Mouse (Mus musculus) forebrain, embryonic 15.5 days (tissue): Measurements from ENCODE around the gene Slc12a5. TPM values are rescaled to one million over a fixed set of nuclear protein-coding genes. Genes with fewer than 3 reads are reported as not detected.

ENCODE experiments used
- ATAC-seq: fragments of 200-750 bp; cut with Nextera tagmentation; replicated peaks from 2 replicates; pipeline ENCODE4 v1.8.0; 2017; ENCODE audit warnings: mild to moderate bottlenecking, moderate TSS enrichment, moderate library complexity
- H3K27ac ChIP-seq: fragments of 300-500 bp; sonication (generic); replicated peaks from 2 replicates; pipeline ENCODE4 v1.5.1; 2015; ENCODE audit warnings: mild to moderate bottlenecking, inconsistent platforms
- H3K27me3 ChIP-seq: fragments of 300-500 bp; sonication (generic); 2 replicates; pipeline ENCODE4 v1.6.1; 2015; ENCODE audit warnings: inconsistent platforms
- H3K36me3 ChIP-seq: fragments of 300-500 bp; sonication (generic); 2 replicates; pipeline ENCODE4 v1.6.1; 2015; ENCODE audit warnings: mild to moderate bottlenecking, inconsistent platforms
- H3K4me1 ChIP-seq: fragments of 300-500 bp; sonication (generic); 2 replicates; pipeline ENCODE4 v1.6.1; 2015; ENCODE audit warnings: inconsistent platforms
- H3K4me2 ChIP-seq: fragments of 300-500 bp; sonication (generic); replicated peaks from 2 replicates; pipeline ENCODE4 v1.6.1; 2015; ENCODE audit warnings: mild to moderate bottlenecking, inconsistent platforms
- H3K4me3 ChIP-seq: fragments of 300-500 bp; sonication (generic); 2 replicates; pipeline ENCODE4 v1.5.1; 2015; ENCODE audit warnings: mild to moderate bottlenecking, inconsistent platforms
- H3K9ac ChIP-seq: fragments of 300-500 bp; sonication (generic); replicated peaks from 2 replicates; pipeline ENCODE4 v1.6.1; 2015; ENCODE audit warnings: mild to moderate bottlenecking, inconsistent platforms
- H3K9me3 ChIP-seq: fragments of 300-500 bp; sonication (generic); 2 replicates; pipeline ENCODE4 v1.6.1; 2016; ENCODE audit warnings: inconsistent platforms
- WGBS: fragments of 180-500 bp; shearing (Covaris S2); methylation state at CpG from one replicate; pipeline ENCODE4 v1.1.7; 2015; ENCODE audit warnings: mixed read lengths; 5-methylcytosine and 5-hydroxymethylcytosine counted together
- polyA plus RNA-seq: library from polyadenylated mRNA; unstranded; fragments of >200 nt; fragmentation: Nextera tagmentation; extraction: Ambion mirVana; gene quantifications from 2 replicates; pipeline ENCODE4 v1.2.1, GENCODE M21; 2015

Gene Slc12a5
- polyA plus RNA-seq, 1 experiment from 2014 or later = 17.2 TPM

- H3K4me2 ChIP-seq = no peak overlapping the region
- H3K27ac ChIP-seq = no peak overlapping the region
- H3K4me1 ChIP-seq = no peaks in the 10 kb centered on the region
- H3K9ac ChIP-seq = no peak overlapping the region
- ATAC-seq = no peak
- WGBS = 93% methylated on average over 10 of the region's 10 CpGs
- H3K4me3 ChIP-seq = no peak overlapping the region
- H3K27me3 ChIP-seq = no peaks in the 10 kb centered on the region
- H3K9me3 ChIP-seq = no peaks in the 10 kb centered on the region
- H3K36me3 ChIP-seq = peaks cover 79% of the 10 kb centered on the region
Observed at GRCm38 (mm10) chr2:165010351-165010750, 49.7 kb downstream of the Slc12a5 start.

- Histone ChIP-seq H3K36me3 (peaks cover 53% of the 10 kb centered on the region), H3K4me3 (no peak overlapping the region), H3K9ac (no peak overlapping the region), H3K4me1 (no peaks in the 10 kb centered on the region), H3K4me2 (no peak overlapping the region), H3K27me3 (no peaks in the 10 kb centered on the region), H3K27ac (no peak overlapping the region), H3K9me3 (no peaks in the 10 kb centered on the region)
- WGBS = 96% methylated on average over 5 of the region's 5 CpGs
- no peak for ATAC-seq
Observed at GRCm38 (mm10) chr2:165014935-165015334, 54.3 kb downstream of the Slc12a5 start.

DNA sequence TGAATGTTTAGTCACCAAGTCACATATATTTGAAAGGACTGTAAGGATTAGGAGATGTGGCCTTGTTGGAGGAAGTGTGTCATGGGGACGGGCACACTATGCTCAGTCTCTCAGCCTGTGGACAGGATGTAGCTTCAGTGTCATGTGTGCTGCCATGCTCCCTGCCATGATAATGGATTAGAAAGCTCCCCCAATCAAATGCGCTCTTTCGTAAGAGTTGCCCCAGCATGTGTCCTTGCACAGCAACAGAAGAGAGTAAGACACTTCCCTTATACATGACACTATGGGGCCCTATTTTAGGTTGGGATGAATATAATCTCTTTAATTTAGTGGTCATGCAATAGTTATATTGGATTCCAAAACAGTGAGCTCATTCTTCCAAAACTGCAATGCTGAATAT is 59.9 kb downstream of the Slc12a5 start:
- ATAC-seq = no peak
- Histone ChIP-seq H3K9me3 (no peaks in the 10 kb centered on the region), H3K4me3 (no peak overlapping the region), H3K4me2 (no peak overlapping the region), H3K9ac (no peak overlapping the region), H3K4me1 (peaks cover 6% of the 10 kb centered on the region), H3K36me3 (peaks cover 30% of the 10 kb centered on the region; the same call in 1 of the 2 replicates), H3K27me3 (no peaks in the 10 kb centered on the region), H3K27ac (no peak overlapping the region)
- 79% methylated on average over 3 of the region's 3 CpGs for WGBS

DNA sequence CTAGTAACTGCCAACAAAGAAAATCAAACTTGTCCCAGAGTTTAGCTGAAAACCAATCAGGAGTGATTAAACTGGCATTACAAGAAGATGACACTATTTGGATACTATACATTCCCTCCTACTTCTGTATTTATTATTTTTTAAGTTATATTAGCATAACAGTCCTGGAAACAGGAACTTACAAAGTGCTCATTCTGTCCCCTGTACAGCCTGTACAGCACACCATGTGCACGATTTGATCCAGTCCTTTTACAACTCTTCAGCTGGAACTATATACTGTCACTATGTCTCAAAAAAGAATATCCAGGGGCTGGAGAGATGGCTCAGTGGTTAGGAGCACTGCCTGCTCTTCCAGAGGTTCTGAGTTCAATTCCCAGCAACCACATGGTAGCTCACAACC is 66.6 kb downstream of the Slc12a5 start:
- Histone ChIP-seq H3K36me3 (peaks cover 6% of the 10 kb centered on the region; the same call in 1 of the 2 replicates), H3K9ac (no peak overlapping the region), H3K4me1 (peaks cover 27% of the 10 kb centered on the region), H3K9me3 (no peaks in the 10 kb centered on the region), H3K27me3 (no peaks in the 10 kb centered on the region), H3K4me3 (no peak overlapping the region), H3K4me2 (no peak overlapping the region), H3K27ac (no peak overlapping the region)
- 83% methylated on average over 1 of the region's 1 CpGs for WGBS
- ATAC-seq = no peak

DNA sequence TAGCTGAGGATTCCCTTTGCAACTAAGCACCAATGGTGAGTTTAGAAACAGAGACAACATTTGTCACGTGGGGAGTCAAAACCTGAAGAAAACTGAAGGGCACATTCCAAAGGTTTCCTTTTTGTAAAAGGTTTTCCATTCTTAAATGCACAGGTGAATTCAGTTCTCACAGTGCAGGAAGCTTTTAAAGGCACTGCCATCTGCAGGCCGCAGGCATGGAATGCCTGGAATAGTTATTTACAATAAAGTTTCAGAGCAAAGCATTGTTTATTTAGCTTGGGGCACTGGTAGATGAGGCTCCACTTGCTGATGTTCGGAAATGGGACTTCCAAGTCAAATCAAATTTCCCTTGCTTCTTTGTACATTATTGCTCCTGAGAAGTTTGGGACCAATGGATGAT is 71.9 kb downstream of the Slc12a5 start:
- H3K27me3 ChIP-seq = no peaks in the 10 kb centered on the region
- H3K27ac ChIP-seq = no peak overlapping the region
- 32% methylated on average over 3 of the region's 3 CpGs for WGBS
- peak overlapping the region; percentile 69 for H3K4me2 ChIP-seq
- ATAC-seq = no peak
- no peak overlapping the region for H3K9ac ChIP-seq
- peak overlapping the region; percentile 83 for H3K4me3 ChIP-seq
- H3K9me3 ChIP-seq = no peaks in the 10 kb centered on the region
- H3K4me1 ChIP-seq = peaks cover 35% of the 10 kb centered on the region
- no peaks in the 10 kb centered on the region for H3K36me3 ChIP-seq

- Histone ChIP-seq H3K27ac (no peak overlapping the region), H3K9ac (peak overlapping the region; percentile 98), H3K4me1 (peaks cover 35% of the 10 kb centered on the region), H3K27me3 (no peaks in the 10 kb centered on the region), H3K4me2 (peak overlapping the region; percentile 69), H3K36me3 (no peaks in the 10 kb centered on the region), H3K4me3 (peak overlapping the region; percentile 83), H3K9me3 (no peaks in the 10 kb centered on the region)
- WGBS = 44% methylated on average over 6 of the region's 6 CpGs
- ATAC-seq = no peak
Observed at GRCm38 (mm10) chr2:165033306-165033705, 72.7 kb downstream of the Slc12a5 start.

DNA sequence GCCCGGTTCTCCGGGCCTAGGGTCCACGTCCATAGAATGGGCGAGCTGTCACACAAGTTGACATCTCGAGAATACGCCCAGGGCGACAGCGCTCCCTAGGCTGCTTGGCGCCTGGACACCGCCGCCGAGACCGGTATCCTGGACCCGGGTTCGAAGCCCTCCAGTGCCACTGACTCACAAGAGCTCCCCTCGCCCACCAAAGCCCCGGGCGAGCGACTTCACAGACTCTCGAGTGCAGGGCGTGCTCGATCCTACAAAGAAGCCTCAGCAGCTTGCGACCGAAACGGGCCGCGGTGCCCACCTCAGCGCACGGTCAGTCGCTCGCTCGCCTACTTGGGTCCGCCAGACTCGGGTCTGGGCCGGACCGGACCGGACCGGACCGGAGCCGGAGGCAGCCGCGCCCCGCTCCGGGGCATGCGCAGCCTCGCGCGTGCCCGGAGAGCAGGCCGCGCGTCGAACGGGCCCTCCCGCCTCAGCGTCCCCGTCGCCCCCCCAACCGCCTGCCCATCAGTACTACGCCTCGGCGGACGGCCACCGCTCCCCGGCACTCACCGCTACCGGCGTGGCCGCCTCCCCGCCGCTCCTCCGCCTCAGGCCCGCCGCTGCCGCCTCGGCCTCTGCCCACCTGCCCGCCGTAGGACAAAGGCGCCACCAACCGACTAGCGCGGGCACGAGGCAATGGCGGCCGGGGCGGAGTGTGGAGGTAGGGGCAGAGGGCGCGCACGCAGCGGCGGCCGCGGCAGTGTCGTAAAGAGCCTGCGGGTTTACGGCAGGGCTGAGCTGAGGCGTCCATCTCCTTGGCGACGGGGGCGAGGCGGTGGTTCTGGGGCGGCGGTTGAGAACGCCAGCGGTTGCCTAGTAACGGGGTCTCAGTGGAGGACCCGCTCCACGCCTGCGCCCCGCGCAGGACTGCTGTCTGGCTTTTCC is 73.8 kb downstream of the Slc12a5 start, which contains the start of gene Ncoa5:
Ncoa5 (minus strand) TSS at position 737 of the 927 bp plus-strand sequence.
- peaks cover 35% of the 10 kb centered on the region for H3K4me1 ChIP-seq
- no peaks in the 10 kb centered on the region for H3K27me3 ChIP-seq
- under 1% methylated on average over 109 of the region's 111 CpGs for WGBS
- H3K9ac ChIP-seq = peak within 1 kb of the TSS; percentile 98
- peak within 1 kb of the TSS; percentile 69 for H3K4me2 ChIP-seq
- ATAC-seq = peak; percentile 97
- peak within 1 kb of the TSS; percentile 83 for H3K4me3 ChIP-seq
- H3K27ac ChIP-seq = peak within 1 kb of the TSS; percentile 90
- H3K9me3 ChIP-seq = no peaks in the 10 kb centered on the region
- no peaks in the 10 kb centered on the region for H3K36me3 ChIP-seq

DNA sequence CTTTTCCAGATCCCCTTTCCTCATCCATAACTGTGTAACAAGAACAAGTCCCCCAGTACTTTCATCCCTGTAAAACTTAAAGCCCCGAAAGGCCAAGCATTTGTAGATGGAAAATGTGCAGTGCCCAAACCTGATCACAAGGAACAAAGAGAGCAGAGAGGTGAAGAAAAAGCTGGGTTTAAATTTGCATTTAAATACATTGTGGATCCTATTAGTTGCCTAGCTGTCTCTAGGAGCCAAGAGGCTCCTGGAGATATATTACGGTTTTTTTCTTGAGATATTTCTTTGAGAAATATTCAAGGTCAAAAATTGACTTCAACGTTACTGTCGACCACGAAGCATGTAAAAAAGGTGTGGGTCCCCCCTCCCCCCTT is 74.4 kb downstream of the Slc12a5 start:
- Histone ChIP-seq H3K36me3 (no peaks in the 10 kb centered on the region), H3K9me3 (no peaks in the 10 kb centered on the region), H3K27me3 (no peaks in the 10 kb centered on the region), H3K27ac (peak overlapping the region; percentile 90), H3K4me2 (peak overlapping the region; percentile 69), H3K9ac (peak overlapping the region; percentile 40), H3K4me3 (peak overlapping the region; percentile 83), H3K4me1 (peaks cover 35% of the 10 kb centered on the region)
- 6% methylated on average over 5 of the region's 5 CpGs for WGBS
- ATAC-seq = no peak

DNA sequence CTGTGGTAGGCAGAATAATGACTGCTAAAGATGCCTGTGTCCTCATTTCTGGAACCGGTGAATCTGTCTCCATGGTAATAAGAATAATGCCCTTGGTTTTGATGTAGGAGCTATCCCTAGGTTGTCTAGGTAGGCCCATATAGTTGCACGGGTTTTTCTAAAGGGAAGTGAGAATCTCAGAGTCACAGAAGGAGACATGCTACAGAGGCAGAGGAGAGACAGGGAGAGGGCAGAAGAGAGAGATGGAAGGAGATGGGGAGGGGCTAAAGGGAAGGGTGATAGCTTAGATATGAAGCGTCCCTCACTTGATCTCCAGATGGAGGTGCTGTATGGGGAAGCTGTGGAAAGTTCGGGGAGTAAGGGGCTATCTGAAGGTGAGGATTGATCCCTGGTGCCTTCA is 76.8 kb downstream of the Slc12a5 start:
- Histone ChIP-seq H3K27me3 (no peaks in the 10 kb centered on the region), H3K4me2 (no peak overlapping the region), H3K4me3 (no peak overlapping the region), H3K9ac (no peak overlapping the region), H3K27ac (no peak overlapping the region), H3K4me1 (peaks cover 19% of the 10 kb centered on the region), H3K9me3 (no peaks in the 10 kb centered on the region), H3K36me3 (no peaks in the 10 kb centered on the region)
- no peak for ATAC-seq
- WGBS = 64% methylated on average over 4 of the region's 4 CpGs

GRCm38 (mm10) chr2:165042126-165042525 is 81.5 kb downstream of the Slc12a5 start:
- H3K27me3 ChIP-seq = no peaks in the 10 kb centered on the region
- ATAC-seq = no peak
- H3K9ac ChIP-seq = no peak overlapping the region
- H3K4me2 ChIP-seq = no peak overlapping the region
- H3K27ac ChIP-seq = no peak overlapping the region
- H3K4me3 ChIP-seq = no peak overlapping the region
- H3K4me1 ChIP-seq = peaks cover 13% of the 10 kb centered on the region
- no peaks in the 10 kb centered on the region for H3K36me3 ChIP-seq
- no peaks in the 10 kb centered on the region for H3K9me3 ChIP-seq
- 88% methylated on average over 5 of the region's 5 CpGs for WGBS

DNA sequence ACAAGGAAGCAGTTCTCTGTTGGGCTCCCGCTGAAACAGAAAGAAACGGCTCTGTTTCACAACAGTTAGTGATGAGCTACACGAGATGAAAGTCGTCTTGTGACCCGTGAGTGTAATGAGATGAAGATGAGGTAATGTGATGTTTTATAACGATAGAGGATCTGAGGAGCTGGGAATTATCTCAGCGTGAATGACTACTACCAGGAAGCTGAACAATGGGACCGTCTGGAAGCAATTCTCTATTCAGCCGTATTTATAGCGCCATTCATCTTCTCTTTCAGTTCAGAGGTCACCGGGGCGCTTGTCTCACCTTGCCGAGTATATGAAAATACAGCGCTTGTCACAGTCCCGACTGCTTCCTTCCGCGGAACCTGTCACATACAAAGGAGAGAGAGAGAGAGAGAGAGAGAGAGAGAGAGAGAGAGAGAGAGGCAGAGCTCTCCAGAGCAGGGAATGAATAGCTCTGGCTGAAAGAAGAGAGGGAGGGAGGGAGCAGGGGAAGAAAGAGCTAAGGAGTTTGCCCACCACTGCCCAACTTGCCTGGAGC is 82.6 kb downstream of the Slc12a5 start:
- H3K9ac ChIP-seq = no peak overlapping the region; the same call in 1 of the 2 replicates
- H3K4me3 ChIP-seq = peak overlapping the region; percentile 17
- under 1% methylated on average over 17 of the region's 17 CpGs for WGBS
- peak overlapping the region; percentile 61 for H3K27ac ChIP-seq
- peak overlapping the region; percentile 33 for H3K4me2 ChIP-seq
- H3K27me3 ChIP-seq = no peaks in the 10 kb centered on the region
- H3K9me3 ChIP-seq = no peaks in the 10 kb centered on the region
- peak; percentile 77 for ATAC-seq
- H3K36me3 ChIP-seq = no peaks in the 10 kb centered on the region
- peaks cover 13% of the 10 kb centered on the region for H3K4me1 ChIP-seq

DNA sequence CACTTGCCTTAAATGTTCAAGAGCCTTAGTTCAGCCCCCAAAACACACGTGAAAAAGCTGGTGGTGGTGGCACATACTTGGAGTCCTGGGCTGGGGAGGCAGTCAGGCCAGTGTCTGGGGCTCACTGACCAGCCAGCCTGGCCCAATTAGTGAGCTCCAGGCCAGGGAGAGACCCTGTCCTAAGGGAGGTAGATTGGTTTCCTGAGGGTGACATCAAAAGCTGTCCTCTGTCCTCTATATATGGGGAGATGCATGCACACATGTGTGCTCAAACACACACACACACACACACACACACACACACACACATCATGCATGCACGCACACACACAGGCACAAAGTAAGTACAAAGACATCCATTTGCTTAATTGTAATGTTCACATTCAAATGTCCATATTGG is 83.1 kb downstream of the Slc12a5 start:
- H3K27me3 ChIP-seq = no peaks in the 10 kb centered on the region
- peaks cover 13% of the 10 kb centered on the region for H3K4me1 ChIP-seq
- H3K9ac ChIP-seq = no peak overlapping the region
- no peaks in the 10 kb centered on the region for H3K36me3 ChIP-seq
- no peaks in the 10 kb centered on the region for H3K9me3 ChIP-seq
- 0 out of 2 replicates have a peak, but pooled peaks have one; percentile 3 for ATAC-seq
- H3K27ac ChIP-seq = peak overlapping the region; percentile 61
- 50% methylated on average over 2 of the region's 2 CpGs for WGBS
- H3K4me3 ChIP-seq = no peak overlapping the region
- H3K4me2 ChIP-seq = no peak overlapping the region
